Mouse (Mus musculus) C2C12 (cell line): Measurements from ENCODE around the gene Eif5a. TPM values are rescaled to one million over a fixed set of nuclear protein-coding genes. Genes with fewer than 3 reads are reported as not detected.

Experiments
- H3K27me3 ChIP-seq: one replicate; pipeline ENCODE4 v1.6.1; 2011; ENCODE audit not compliant: control insufficient read depth, insufficient read depth, insufficient read length
- H3K36me3 ChIP-seq: one replicate; pipeline ENCODE4 v1.6.1; 2011; ENCODE audit not compliant: control insufficient read depth, insufficient read depth
- H3K4me3 ChIP-seq: one replicate; pipeline ENCODE4 v1.5.1; 2011; ENCODE audit warnings: mild to moderate bottlenecking, control low read depth; ENCODE audit not compliant: poor library complexity, insufficient read depth, severe bottlenecking
- H3K79me2 ChIP-seq: one replicate; pipeline ENCODE4 v1.6.1; 2011; ENCODE audit not compliant: control insufficient read depth, insufficient read depth
- H3K79me3 ChIP-seq: one replicate; pipeline ENCODE4 v1.6.1; 2011; ENCODE audit warnings: low read depth, control low read depth
- H3ac ChIP-seq: one replicate; pipeline ENCODE3; 2011; ENCODE audit warnings: low read depth; ENCODE audit not compliant: control insufficient read depth, insufficient read length
- CEBPB ChIP-seq: IDR thresholded peaks from one replicate; pipeline ENCODE4 v1.6.1; 2011; ENCODE audit warnings: low read depth, mild to moderate bottlenecking, control low read depth, moderate library complexity
- CTCF ChIP-seq: IDR thresholded peaks from one replicate; pipeline ENCODE4 v1.5.1; 2011; ENCODE audit not compliant: control insufficient read depth, insufficient read depth, insufficient read length
- FOSL1 ChIP-seq: IDR thresholded peaks from one replicate; pipeline ENCODE4 v1.8.0; 2011; ENCODE audit warnings: mild to moderate bottlenecking, low read length; ENCODE audit not compliant: poor library complexity, insufficient read depth, severe bottlenecking
- MAX ChIP-seq: IDR thresholded peaks from one replicate; pipeline ENCODE4 v1.6.1; 2011; ENCODE audit warnings: mild to moderate bottlenecking, control low read depth
- MYOD1 ChIP-seq: IDR thresholded peaks from one replicate; pipeline ENCODE4 v1.6.1; 2011; ENCODE audit warnings: low read depth; ENCODE audit not compliant: control insufficient read depth, insufficient read length
- MYOG ChIP-seq: IDR thresholded peaks from one replicate; pipeline ENCODE4 v1.6.1; 2011; ENCODE audit not compliant: control insufficient read depth, insufficient read length; ENCODE audit errors: extremely low read depth
- USF1 ChIP-seq: IDR thresholded peaks from one replicate; pipeline ENCODE4 v1.6.1; 2011; ENCODE audit warnings: low read depth, mild to moderate bottlenecking, control low read depth, moderate library complexity
- microRNA-seq: library from miRNA; unstranded; fragments of <30 nt; microRNA quantifications from one replicate; pipeline ENCODE4, GENCODE M21; 2019; ENCODE audit warnings: borderline microRNAs expressed
- polyA plus RNA-seq: library from polyadenylated mRNA; unstranded; fragments of >200 nt; fragmentation: generic; extraction: Trizol; gene quantifications from one replicate; pipeline ENCODE4 v1.2.1, GENCODE M21; 2012; ENCODE audit warnings: missing spikeins

Gene Eif5a
- polyA plus RNA-seq, 1 experiment: 2,142 TPM

DNA sequence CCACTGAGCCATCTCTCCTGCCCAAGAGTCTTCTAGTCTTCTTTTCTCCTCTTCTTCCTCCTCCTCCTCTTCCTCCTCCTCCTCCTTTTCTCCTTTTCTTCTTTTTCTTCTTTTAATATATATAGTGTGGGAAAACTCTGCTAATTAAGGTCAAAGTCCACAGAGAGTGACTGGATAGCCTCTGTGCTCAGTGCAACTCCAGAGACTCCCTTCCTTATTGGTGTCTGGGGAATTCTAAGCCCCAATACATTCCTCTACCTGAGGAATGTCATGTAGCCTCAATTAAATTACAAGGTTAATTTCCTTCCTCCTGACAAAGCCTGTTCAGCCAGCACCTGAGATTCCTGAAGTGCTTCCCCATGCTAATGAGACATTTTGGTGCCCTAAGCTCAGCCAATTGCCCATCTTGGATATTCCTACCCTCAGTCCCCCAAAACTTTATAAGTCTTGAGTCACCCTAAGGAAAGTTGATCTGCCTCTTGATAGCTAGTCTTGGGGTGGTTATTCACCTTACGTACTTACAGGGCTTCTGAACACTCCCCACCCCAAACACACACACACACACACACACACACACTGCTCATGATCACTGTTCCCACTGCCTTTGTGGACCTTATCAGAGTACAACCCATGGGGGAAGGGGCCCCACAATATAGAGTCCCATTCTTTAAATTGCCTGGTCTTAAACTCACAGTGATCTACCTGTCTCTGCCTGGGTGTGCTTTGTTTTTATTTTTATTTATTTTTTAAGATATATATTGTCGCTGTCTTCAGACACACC, 51.3 kb downstream of the Eif5a start:
- Histone ChIP-seq H3K79me2 (no peaks in the 10 kb centered on the region), H3ac (no peak overlapping the region), H3K4me3 (no peak overlapping the region), H3K36me3 (no peaks in the 10 kb centered on the region), H3K79me3 (no peaks in the 10 kb centered on the region), H3K27me3 (peaks cover 6% of the 10 kb centered on the region)
- no peak for TF ChIP-seq CTCF
- TF ChIP-seq USF1: no peak
- TF ChIP-seq MAX: no peak
- TF ChIP-seq CEBPB: no peak
- TF ChIP-seq MYOD1: no peak
- TF ChIP-seq FOSL1: no peak
- no peak for TF ChIP-seq MYOG

DNA sequence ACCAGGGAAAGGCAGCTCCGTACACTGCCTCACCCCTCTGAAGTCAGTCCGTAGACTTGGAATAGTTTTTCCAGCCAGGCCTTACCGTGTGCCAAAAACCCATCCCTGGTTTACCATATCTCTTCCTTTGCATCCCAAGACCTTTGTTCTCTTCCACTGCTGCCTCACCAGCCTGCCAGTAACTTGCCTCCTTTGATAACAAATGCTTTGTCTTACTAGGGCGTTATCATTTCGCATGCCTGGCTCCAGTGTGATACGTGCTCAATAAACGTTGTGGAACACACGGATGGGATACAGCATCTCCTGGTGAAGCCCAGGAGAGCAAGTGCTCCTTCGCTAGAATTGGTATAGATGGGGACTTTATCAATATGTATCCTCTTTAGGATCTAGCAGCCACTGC, 54.4 kb downstream of the Eif5a start:
- TF ChIP-seq FOSL1 (no peak), USF1 (no peak), MYOD1 (no peak), CEBPB (no peak), MYOG (no peak), MAX (no peak), CTCF (no peak)
- H3K27me3 ChIP-seq: peaks cover 10% of the 10 kb centered on the region
- H3K4me3 ChIP-seq: no peak overlapping the region
- no peaks in the 10 kb centered on the region for H3K79me3 ChIP-seq
- H3K36me3 ChIP-seq: no peaks in the 10 kb centered on the region
- no peak overlapping the region for H3ac ChIP-seq
- no peaks in the 10 kb centered on the region for H3K79me2 ChIP-seq

Small RNA genes lying within 50 kb of the gene (microRNA-seq; reads per million reads assigned to microRNA genes)
- not detected for gene Mir6924

Other genes starting within 250 kb of the Eif5a start
- gene Eif4a1, start 249.5 kb downstream of the Eif5a start, polyA plus RNA-seq: 1,304 TPM
- gene Senp3, start 239.9 kb downstream of the Eif5a start, polyA plus RNA-seq: 89.0 TPM
- gene Tnfsf13, start 236.2 kb downstream of the Eif5a start, polyA plus RNA-seq: 0.28 TPM
- gene Tnfsf12, start 226.1 kb downstream of the Eif5a start, polyA plus RNA-seq: 6.4 TPM
- gene Tnfsfm13, start 225.9 kb downstream of the Eif5a start, polyA plus RNA-seq: 1.5 TPM
- gene Polr2a, start 163.3 kb downstream of the Eif5a start, polyA plus RNA-seq: 84.2 TPM
- gene Slc35g3, start 160.0 kb downstream of the Eif5a start, polyA plus RNA-seq: 0.08 TPM
- 3.0 TPM for gene Zbtb4, start 156.0 kb downstream of the Eif5a start, polyA plus RNA-seq
- 37.7 TPM for gene Chrnb1, start 126.0 kb downstream of the Eif5a start, polyA plus RNA-seq
- gene Fgf11, start 120.1 kb downstream of the Eif5a start, polyA plus RNA-seq: 4.2 TPM
- 0.32 TPM for gene Tmem102, start 116.3 kb downstream of the Eif5a start, polyA plus RNA-seq
- not detected for gene Gm39566, start 106.7 kb downstream of the Eif5a start, polyA plus RNA-seq
- not detected for gene Spem2, start 103.5 kb downstream of the Eif5a start, polyA plus RNA-seq
- gene Spem1, start 99.8 kb downstream of the Eif5a start, polyA plus RNA-seq: not detected
- gene Nlgn2, start 84.2 kb downstream of the Eif5a start, polyA plus RNA-seq: 10.7 TPM
- gene Tmem256, start 83.4 kb downstream of the Eif5a start, polyA plus RNA-seq: 260 TPM
- gene Plscr3, start 75.6 kb downstream of the Eif5a start, polyA plus RNA-seq: 82.7 TPM
- gene Tnk1, start 63.2 kb downstream of the Eif5a start, polyA plus RNA-seq: not detected
- not detected for gene Tmem95, start 43.9 kb downstream of the Eif5a start, polyA plus RNA-seq
- 17.2 TPM for gene Kctd11, start 40.6 kb downstream of the Eif5a start, polyA plus RNA-seq
- gene Acap1, start 26.4 kb downstream of the Eif5a start, polyA plus RNA-seq: 0.21 TPM
- gene 2810408A11Rik, start 21.0 kb downstream of the Eif5a start, polyA plus RNA-seq: 2.4 TPM
- gene Neurl4, start 20.9 kb downstream of the Eif5a start, polyA plus RNA-seq: 38.4 TPM
- gene Gps2, start 8.1 kb downstream of the Eif5a start, polyA plus RNA-seq: 37.3 TPM
- 0.02 TPM for gene Ybx2, start 13.8 kb upstream of the Eif5a start, polyA plus RNA-seq
- gene Slc2a4, start 26.2 kb upstream of the Eif5a start, polyA plus RNA-seq: 0.53 TPM
- gene Cldn7, start 42.8 kb upstream of the Eif5a start, polyA plus RNA-seq: 0.06 TPM
- gene Ctdnep1, start 59.2 kb upstream of the Eif5a start, polyA plus RNA-seq: 141 TPM
- 111 TPM for gene Elp5, start 60.6 kb upstream of the Eif5a start, polyA plus RNA-seq
- gene Gabarap, start 69.2 kb upstream of the Eif5a start, polyA plus RNA-seq: 362 TPM
- 93.4 TPM for gene Phf23, start 73.8 kb upstream of the Eif5a start, polyA plus RNA-seq
- 36.4 TPM for gene Dvl2, start 78.6 kb upstream of the Eif5a start, polyA plus RNA-seq
- gene Acadvl, start 93.5 kb upstream of the Eif5a start, polyA plus RNA-seq: 87.8 TPM
- gene Dlg4, start 95.0 kb upstream of the Eif5a start, polyA plus RNA-seq: 25.3 TPM
- 4.0 TPM for gene Asgr1, start 132.1 kb upstream of the Eif5a start, polyA plus RNA-seq
- 1.3 TPM for gene Asgr2, start 170.7 kb upstream of the Eif5a start, polyA plus RNA-seq
- gene Mgl2, start 208.4 kb upstream of the Eif5a start, polyA plus RNA-seq: 1.8 TPM
- 0.20 TPM for gene Clec10a, start 234.2 kb upstream of the Eif5a start, polyA plus RNA-seq